Mouse (Mus musculus): Measurements from ENCODE around the gene B3galnt2. TPM values are rescaled to one million over a fixed set of nuclear protein-coding genes. Genes with fewer than 3 reads are reported as not detected.
"Not testable (repeated sequence)": the region's sequence is repeated elsewhere in the genome, so short reads cannot be mapped to it uniquely, and the experiment has no call there.

The B3galnt2 gene
- polyA plus RNA-seq, 1 experiment from 2014 or later: 38.5 TPM

GRCm38 (mm10) chr13:14014001-14014400 lies 59.7 kb downstream of the B3galnt2 start:
- H3K4me2 ChIP-seq (replicated peaks): no peak overlapping the region
- no peak overlapping the region for H3K9ac ChIP-seq
- 91% methylated on average over 2 of the region's 2 CpGs for WGBS
- H3K36me3 ChIP-seq: no peaks in the 10 kb centered on the region
- H3K27ac ChIP-seq: no peak overlapping the region
- no peak overlapping the region for H3K4me3 ChIP-seq (replicated peaks)
- no peaks in the 10 kb centered on the region for H3K27me3 ChIP-seq (replicated peaks)
- H3K4me1 ChIP-seq (replicated peaks): no peaks in the 10 kb centered on the region
- no peak for ATAC-seq
- no peaks in the 10 kb centered on the region for H3K9me3 ChIP-seq

- no peak overlapping the region for H3K27ac ChIP-seq
- no peaks in the 10 kb centered on the region for H3K4me1 ChIP-seq (replicated peaks)
- H3K4me3 ChIP-seq (replicated peaks): no peak overlapping the region
- H3K4me2 ChIP-seq (replicated peaks): no peak overlapping the region
- H3K36me3 ChIP-seq: no peaks in the 10 kb centered on the region
- ATAC-seq: no peak
- no peak overlapping the region for H3K9ac ChIP-seq
- no peaks in the 10 kb centered on the region for H3K9me3 ChIP-seq
- no peaks in the 10 kb centered on the region for H3K27me3 ChIP-seq (replicated peaks)
- 92% methylated on average over 4 of the region's 4 CpGs for WGBS
These were observed 60.3 kb downstream of the B3galnt2 start for GRCm38 (mm10) chr13:14014540-14014939.

DNA sequence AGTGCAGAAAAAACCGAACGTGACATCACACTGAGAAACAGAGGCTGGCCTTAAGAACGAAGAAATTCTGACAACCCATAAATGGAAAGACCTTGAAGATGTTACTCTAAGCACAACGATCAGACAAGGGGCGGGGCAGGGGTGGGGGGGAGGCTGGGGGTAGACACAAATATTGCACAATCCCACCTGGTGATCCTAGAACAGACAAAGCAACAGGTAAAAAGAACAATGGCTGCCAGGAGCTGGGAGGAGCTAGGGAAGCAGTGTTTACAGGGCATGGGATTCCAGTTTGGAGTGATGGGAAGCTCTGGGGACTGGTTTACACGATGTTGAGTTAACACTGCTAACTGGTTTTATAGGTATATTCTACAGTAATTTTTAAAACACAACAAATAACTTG lies 61.3 kb downstream of the B3galnt2 start:
- Histone ChIP-seq H3K9me3 (no peaks in the 10 kb centered on the region), H3K27me3 (replicated peaks) (no peaks in the 10 kb centered on the region), H3K36me3 (no peaks in the 10 kb centered on the region), H3K4me1 (replicated peaks) (no peaks in the 10 kb centered on the region), H3K4me2 (replicated peaks) (no peak overlapping the region), H3K9ac (no peak overlapping the region), H3K4me3 (replicated peaks) (no peak overlapping the region), H3K27ac (no peak overlapping the region)
- no peak for ATAC-seq
- 81% methylated on average over 6 of the region's 6 CpGs for WGBS

DNA sequence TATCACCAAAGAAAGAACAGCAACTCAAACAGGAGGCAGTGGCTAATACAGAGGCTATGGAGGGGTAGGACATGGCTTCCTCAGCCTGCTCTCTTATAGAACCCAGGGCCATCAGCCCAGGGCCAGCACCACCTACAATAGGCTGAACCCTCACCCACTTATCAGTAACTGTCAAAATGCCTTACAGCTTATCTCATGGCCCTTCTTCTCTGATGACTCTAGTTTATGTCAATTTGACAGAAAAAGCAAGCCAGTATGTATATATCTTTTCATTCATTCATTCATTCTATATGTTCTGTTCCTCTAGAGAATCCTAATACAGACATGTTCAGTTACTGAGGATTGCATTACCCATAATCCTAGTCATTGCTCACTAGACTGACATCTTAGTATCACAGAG lies 64.0 kb downstream of the B3galnt2 start:
- no peak for ATAC-seq
- Histone ChIP-seq H3K4me3 (replicated peaks) (no peak overlapping the region), H3K4me1 (replicated peaks) (no peaks in the 10 kb centered on the region), H3K27ac (no peak overlapping the region), H3K9me3 (no peaks in the 10 kb centered on the region), H3K27me3 (replicated peaks) (no peaks in the 10 kb centered on the region), H3K36me3 (no peaks in the 10 kb centered on the region), H3K4me2 (replicated peaks) (no peak overlapping the region), H3K9ac (no peak overlapping the region)

DNA sequence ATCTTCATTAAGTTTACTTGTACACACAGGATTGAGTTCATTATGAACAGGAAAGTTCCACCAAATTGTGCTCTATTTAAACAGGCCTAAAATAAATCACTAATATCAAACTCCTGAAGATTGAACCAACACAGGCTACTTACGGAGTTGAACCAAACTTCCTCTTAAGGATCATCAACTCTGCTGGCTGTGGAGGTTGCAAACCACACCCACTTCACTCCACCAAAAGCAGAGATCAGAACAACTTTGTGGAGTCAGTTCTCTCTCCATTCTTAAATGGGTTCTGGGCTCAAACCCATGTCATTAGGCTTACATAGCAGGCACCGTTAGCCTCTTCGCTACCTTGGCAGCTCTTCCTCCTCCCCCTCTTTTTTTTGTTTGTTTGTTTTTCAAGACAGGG lies 64.6 kb downstream of the B3galnt2 start:
- H3K4me2 ChIP-seq (replicated peaks): no peak overlapping the region
- ATAC-seq: no peak
- no peaks in the 10 kb centered on the region for H3K36me3 ChIP-seq
- no peaks in the 10 kb centered on the region for H3K9me3 ChIP-seq
- WGBS: 88% methylated on average over 3 of the region's 3 CpGs
- H3K4me3 ChIP-seq (replicated peaks): no peak overlapping the region
- H3K9ac ChIP-seq: no peak overlapping the region
- no peak overlapping the region for H3K27ac ChIP-seq
- no peaks in the 10 kb centered on the region for H3K27me3 ChIP-seq (replicated peaks)
- no peaks in the 10 kb centered on the region for H3K4me1 ChIP-seq (replicated peaks)

GRCm38 (mm10) chr13:14021417-14021816 lies 67.1 kb downstream of the B3galnt2 start:
- not testable (repeated sequence) for H3K36me3 ChIP-seq; H3K4me3 ChIP-seq (replicated peaks); H3K4me1 ChIP-seq (replicated peaks); H3K9ac ChIP-seq; H3K4me2 ChIP-seq (replicated peaks); H3K27ac ChIP-seq; H3K9me3 ChIP-seq; ATAC-seq; H3K27me3 ChIP-seq (replicated peaks)
- 75% methylated on average over 10 of the region's 12 CpGs for WGBS

GRCm38 (mm10) chr13:14025554-14025953 lies 71.3 kb downstream of the B3galnt2 start:
- H3K4me1 ChIP-seq (replicated peaks): no peaks in the 10 kb centered on the region
- ATAC-seq: no peak
- WGBS: 89% methylated on average over 6 of the region's 6 CpGs
- no peaks in the 10 kb centered on the region for H3K27me3 ChIP-seq (replicated peaks)
- H3K9me3 ChIP-seq: no peaks in the 10 kb centered on the region
- H3K4me2 ChIP-seq (replicated peaks): no peak overlapping the region
- no peak overlapping the region for H3K4me3 ChIP-seq (replicated peaks)
- H3K27ac ChIP-seq: no peak overlapping the region
- 0 out of 2 replicates have a peak, but pooled peaks cover 9% of the 10 kb centered on the region for H3K36me3 ChIP-seq
- no peak overlapping the region for H3K9ac ChIP-seq

DNA sequence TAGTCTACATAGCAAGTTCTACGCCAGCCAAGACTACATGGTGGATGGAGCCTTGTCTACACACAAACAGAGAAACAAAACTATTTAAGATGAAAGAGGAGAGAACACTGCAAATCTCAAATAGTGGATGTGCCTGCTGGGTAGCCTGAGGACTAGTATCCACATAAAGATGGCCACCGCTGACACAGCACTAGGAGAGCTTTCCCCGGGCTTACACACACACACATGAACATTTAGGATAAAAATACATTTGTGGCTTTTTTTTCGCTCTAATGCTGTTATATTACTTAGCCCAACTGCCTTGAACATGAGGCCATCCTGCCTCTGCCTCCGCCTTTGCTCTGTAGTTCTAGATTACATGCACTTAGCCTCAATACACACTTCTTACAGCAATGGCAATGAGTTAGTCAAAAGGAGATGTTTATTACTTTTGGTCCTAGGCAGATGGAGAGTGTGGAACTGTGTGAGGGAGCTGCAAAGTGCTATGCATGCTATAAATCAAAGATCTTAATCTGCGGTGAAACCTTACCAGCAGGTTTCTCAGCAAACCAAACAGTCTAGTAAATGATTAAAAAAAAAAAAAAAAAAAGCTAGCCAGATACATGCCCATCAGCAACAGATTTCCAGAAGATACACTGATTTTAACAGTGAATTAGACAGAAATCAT lies 72.0 kb downstream of the B3galnt2 start:
- H3K27me3 ChIP-seq (replicated peaks): no peaks in the 10 kb centered on the region
- H3K27ac ChIP-seq: no peak overlapping the region
- peak; percentile 79 for ATAC-seq
- H3K4me1 ChIP-seq (replicated peaks): no peaks in the 10 kb centered on the region
- no peak overlapping the region for H3K9ac ChIP-seq
- no peaks in the 10 kb centered on the region for H3K9me3 ChIP-seq
- no peak overlapping the region for H3K4me3 ChIP-seq (replicated peaks)
- 0 out of 2 replicates have a peak, but pooled peaks cover 9% of the 10 kb centered on the region for H3K36me3 ChIP-seq
- no peak overlapping the region for H3K4me2 ChIP-seq (replicated peaks)
- whole genome bisulfite sequencing: 80% methylated on average over 6 of the region's 6 CpGs

DNA sequence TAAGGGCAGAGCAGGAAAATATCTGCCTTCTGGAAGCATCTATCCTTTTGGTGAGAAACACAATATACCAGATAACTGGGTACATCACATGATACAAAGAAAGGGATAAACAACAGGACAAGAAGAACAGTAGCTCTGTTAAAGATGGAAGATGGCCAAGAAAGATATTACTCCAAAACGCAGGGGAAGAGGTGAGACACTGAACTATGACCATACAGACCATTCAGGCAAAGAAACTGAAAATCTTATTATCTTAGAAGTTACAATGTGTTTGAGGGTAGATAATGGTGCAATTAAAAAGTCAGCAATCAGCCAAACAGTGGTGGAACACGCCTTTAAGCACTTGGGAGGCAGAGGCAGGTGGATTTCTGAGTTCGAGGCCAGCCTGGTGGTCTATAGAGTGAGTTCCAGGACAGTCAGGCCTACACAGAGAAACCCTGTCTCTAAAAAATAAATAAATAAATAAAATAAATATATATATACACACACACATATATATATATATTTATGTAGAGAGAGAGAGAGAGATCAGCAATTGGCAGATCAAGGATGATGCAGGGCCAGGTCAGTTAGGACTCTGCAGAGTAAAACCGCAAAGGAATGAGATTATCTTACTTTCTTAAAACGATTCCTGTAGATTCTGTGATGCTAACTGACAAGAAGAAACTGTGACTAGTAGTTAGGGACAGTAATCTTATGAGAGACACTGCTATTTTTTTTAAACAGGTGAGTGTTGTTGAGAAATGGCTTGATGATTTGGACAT lies 79.2 kb downstream of the B3galnt2 start:
- H3K4me3 ChIP-seq (replicated peaks): no peak overlapping the region
- no peak for ATAC-seq
- no peak overlapping the region for H3K27ac ChIP-seq

GRCm38 (mm10) chr13:14034073-14034348 lies 79.7 kb downstream of the B3galnt2 start:
- Histone ChIP-seq H3K4me2 (replicated peaks) (no peak overlapping the region), H3K9ac (no peak overlapping the region), H3K4me3 (replicated peaks) (no peak overlapping the region), H3K27me3 (replicated peaks) (no peaks in the 10 kb centered on the region), H3K4me1 (replicated peaks) (peaks cover 4% of the 10 kb centered on the region; the same call in 1 of the 2 replicates), H3K9me3 (no peaks in the 10 kb centered on the region), H3K36me3 (no peaks in the 10 kb centered on the region), H3K27ac (no peak overlapping the region)
- peak; percentile 46; the same call in 1 of the 2 replicates for ATAC-seq

More for the DNA sequence above, 79.2 kb downstream of the B3galnt2 start:
- H3K36me3 ChIP-seq: no peaks in the 10 kb centered on the region
- no peak overlapping the region for H3K9ac ChIP-seq
- H3K27me3 ChIP-seq (replicated peaks): no peaks in the 10 kb centered on the region
- H3K4me1 ChIP-seq (replicated peaks): no peaks in the 10 kb centered on the region
- 85% methylated on average over 5 of the region's 5 CpGs for WGBS
- H3K9me3 ChIP-seq: no peaks in the 10 kb centered on the region
- no peak overlapping the region for H3K4me2 ChIP-seq (replicated peaks)

GRCm38 (mm10) chr13:14035352-14035751 lies 81.1 kb downstream of the B3galnt2 start:
- not testable (repeated sequence) for H3K4me1 ChIP-seq (replicated peaks); H3K9me3 ChIP-seq; H3K36me3 ChIP-seq; H3K27ac ChIP-seq; H3K9ac ChIP-seq; H3K4me3 ChIP-seq (replicated peaks); H3K4me2 ChIP-seq (replicated peaks); H3K27me3 ChIP-seq (replicated peaks); ATAC-seq
- WGBS: 90% methylated on average over 3 of the region's 3 CpGs

DNA sequence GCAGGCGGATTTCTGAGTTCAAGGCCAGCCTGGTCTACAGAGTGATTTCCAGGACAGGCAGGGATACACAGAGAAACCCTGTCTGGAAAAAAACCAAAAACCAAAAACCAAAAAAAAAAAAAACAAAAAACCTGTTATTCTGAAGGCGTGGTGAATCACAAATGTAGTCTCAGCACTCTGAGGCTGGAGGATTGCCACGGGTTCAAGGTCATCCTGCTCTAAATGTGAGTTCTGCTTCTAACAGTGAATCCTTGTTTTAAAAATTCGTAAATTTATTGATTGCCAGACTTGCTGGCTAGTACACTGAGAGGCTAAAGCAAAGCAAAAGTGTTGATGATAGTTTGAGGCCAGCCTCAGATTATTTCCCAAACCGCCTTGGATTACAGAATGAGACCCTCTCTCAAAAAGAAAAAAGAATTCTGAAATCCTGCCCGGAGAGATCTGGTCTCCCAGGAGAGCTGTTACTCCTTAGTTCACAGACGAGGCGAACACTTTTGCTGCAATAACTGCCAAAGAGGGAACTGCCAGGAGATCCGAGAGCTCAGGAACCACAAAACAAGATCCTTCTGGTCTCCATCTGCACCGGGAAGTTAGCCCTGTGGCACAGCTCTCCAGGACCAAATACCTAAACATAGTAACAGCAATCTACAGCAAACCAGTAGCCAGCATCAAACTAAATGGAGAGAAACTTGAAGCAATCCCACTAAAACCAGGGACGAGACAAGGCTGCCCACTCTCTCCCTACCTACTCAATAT lies 81.8 kb downstream of the B3galnt2 start:
- Histone ChIP-seq H3K4me3 (replicated peaks) (no peak overlapping the region), H3K9me3 (no peaks in the 10 kb centered on the region), H3K4me1 (replicated peaks) (peaks cover 7% of the 10 kb centered on the region; the same call in 1 of the 2 replicates), H3K36me3 (no peaks in the 10 kb centered on the region), H3K9ac (no peak overlapping the region), H3K4me2 (replicated peaks) (no peak overlapping the region), H3K27ac (no peak overlapping the region), H3K27me3 (replicated peaks) (no peaks in the 10 kb centered on the region)
- no peak for ATAC-seq
- WGBS: 91% methylated on average over 11 of the region's 11 CpGs

All from intestine, embryonic 15.5 days (tissue).